Mouse (Mus musculus): ENCODE measurements around the gene 1110065P20Rik. TPM values are rescaled to one million over a fixed set of nuclear protein-coding genes. Genes with fewer than 3 reads are reported as not detected.
A peak's percentile ranks its signal among the peaks of the same experiment; 100 is the strongest.

Gene 1110065P20Rik
- polyA plus RNA-seq, 1 experiment from 2014 or later: 54.4 TPM

DNA sequence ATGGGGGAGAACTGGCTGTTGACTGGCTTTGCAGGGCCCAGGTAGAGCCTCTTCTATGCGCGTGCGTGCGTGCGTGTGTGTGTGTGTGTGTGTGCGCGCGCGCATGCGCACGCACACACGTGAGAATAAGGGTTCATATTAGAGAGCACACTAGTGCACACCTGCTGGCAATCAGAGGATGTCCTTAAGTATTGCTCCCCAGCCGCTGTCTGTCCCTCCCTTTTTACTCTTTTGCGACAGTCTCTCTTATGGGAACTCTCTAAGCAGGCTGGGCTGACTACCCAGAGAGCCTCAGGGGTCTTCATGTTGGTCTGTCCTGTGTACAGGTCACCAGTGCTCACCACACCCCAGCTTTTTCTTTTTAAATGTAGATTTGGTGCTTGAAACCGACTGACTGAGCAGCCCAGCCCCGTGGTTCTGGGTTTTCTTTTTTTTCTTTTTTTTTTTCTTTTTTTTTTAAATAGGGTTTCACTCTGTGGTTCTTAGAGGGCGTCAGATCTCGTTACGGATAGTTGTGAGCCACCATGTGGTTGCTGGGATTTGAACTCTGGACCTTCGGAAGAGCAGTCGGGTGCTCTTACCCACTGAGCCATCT lies 25.5 kb downstream of the 1110065P20Rik start:
- Histone ChIP-seq H3K4me3 (ENCODE audit: low read depth, low read length) (no peak overlapping the region), H3K27ac (ENCODE audit: low read depth) (no peak overlapping the region), H3K27me3 (replicated peaks; ENCODE audit: control insufficient read depth, insufficient read depth, low read length) (no peaks in the 10 kb centered on the region), H3K9ac (ENCODE audit: low read length) (no peak overlapping the region), H3K36me3 (ENCODE audit: control insufficient read depth, insufficient read depth, low read length) (peaks cover 71% of the 10 kb centered on the region), H3K9me3 (ENCODE audit: control insufficient read depth, low read length) (no peaks in the 10 kb centered on the region), H3K4me2 (ENCODE audit: low read length) (no peak overlapping the region), H3K4me1 (replicated peaks; ENCODE audit: control insufficient read depth, insufficient read depth, low read length) (no peaks in the 10 kb centered on the region)
- DNase-seq (ENCODE audit: low spot score) (no peak), ATAC-seq (replicated peaks; ENCODE audit: low FRiP score, low TSS enrichment, low read depth) (no peak)
- WGBS: 94% methylated on average over 21 of the region's 21 CpGs

DNA sequence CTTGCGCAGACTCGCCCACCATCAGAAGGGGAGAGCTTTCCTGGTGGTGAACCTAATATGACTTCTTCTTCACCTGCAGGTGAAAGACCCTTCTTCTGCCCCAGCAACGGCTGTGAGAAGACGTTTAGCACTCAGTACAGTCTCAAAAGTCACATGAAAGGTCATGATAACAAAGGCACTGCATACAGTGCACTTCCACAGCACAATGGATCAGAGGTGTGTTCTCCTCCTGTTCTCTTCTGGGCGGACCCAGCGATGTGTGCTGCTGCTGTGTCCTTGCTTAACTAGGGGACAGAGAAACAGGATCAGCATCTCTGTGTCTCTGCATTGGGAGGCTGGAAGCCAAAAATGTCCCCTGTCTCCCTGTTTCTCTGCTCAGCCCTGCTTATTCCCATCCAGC lies 26.0 kb downstream of the 1110065P20Rik start:
- Histone ChIP-seq H3K36me3 (ENCODE audit: control insufficient read depth, insufficient read depth, low read length) (peaks cover 72% of the 10 kb centered on the region), H3K27me3 (replicated peaks; ENCODE audit: control insufficient read depth, insufficient read depth, low read length) (no peaks in the 10 kb centered on the region), H3K4me3 (ENCODE audit: low read depth, low read length) (no peak overlapping the region), H3K27ac (ENCODE audit: low read depth) (no peak overlapping the region), H3K9me3 (ENCODE audit: control insufficient read depth, low read length) (no peaks in the 10 kb centered on the region), H3K4me1 (replicated peaks; ENCODE audit: control insufficient read depth, insufficient read depth, low read length) (no peaks in the 10 kb centered on the region), H3K4me2 (ENCODE audit: low read length) (no peak overlapping the region), H3K9ac (ENCODE audit: low read length) (no peak overlapping the region)
- 92% methylated on average over 6 of the region's 6 CpGs for WGBS
- ATAC-seq (replicated peaks; ENCODE audit: low FRiP score, low TSS enrichment, low read depth) (no peak), DNase-seq (ENCODE audit: low spot score) (no peak)

DNA sequence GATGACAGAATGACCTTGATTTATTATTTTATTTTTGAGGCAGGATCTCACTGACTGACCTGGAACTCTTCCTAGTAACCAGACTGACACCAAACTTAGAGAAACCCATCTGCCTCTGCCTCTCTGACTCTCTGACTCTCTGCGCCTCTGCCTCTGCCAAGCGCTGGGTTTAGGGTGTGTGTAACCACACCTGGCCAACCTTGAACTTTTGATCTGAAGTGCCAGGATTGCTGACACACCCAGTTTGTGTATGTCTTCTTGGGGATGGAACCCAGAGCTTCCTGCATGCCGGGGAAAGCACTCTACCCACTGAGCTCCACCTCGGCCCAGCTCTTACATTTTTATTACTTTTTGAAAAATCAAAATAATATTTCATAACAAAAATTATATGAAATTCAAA lies 32.2 kb downstream of the 1110065P20Rik start:
- no peaks in the 10 kb centered on the region for H3K9me3 ChIP-seq (ENCODE audit: control insufficient read depth, low read length)
- no peaks in the 10 kb centered on the region for H3K27me3 ChIP-seq (replicated peaks; ENCODE audit: control insufficient read depth, insufficient read depth, low read length)
- no peak overlapping the region for H3K27ac ChIP-seq (ENCODE audit: low read depth)
- H3K4me1 ChIP-seq (replicated peaks; ENCODE audit: control insufficient read depth, insufficient read depth, low read length): no peaks in the 10 kb centered on the region
- H3K4me2 ChIP-seq (ENCODE audit: low read length): no peak overlapping the region
- no peak for ATAC-seq (replicated peaks; ENCODE audit: low FRiP score, low TSS enrichment, low read depth)
- H3K36me3 ChIP-seq (ENCODE audit: control insufficient read depth, insufficient read depth, low read length): peaks cover 47% of the 10 kb centered on the region
- DNase-seq (ENCODE audit: low spot score): no peak
- H3K9ac ChIP-seq (ENCODE audit: low read length): no peak overlapping the region
- no peak overlapping the region for H3K4me3 ChIP-seq (ENCODE audit: low read depth, low read length)
- 88% methylated on average over 4 of the region's 4 CpGs for WGBS

DNA sequence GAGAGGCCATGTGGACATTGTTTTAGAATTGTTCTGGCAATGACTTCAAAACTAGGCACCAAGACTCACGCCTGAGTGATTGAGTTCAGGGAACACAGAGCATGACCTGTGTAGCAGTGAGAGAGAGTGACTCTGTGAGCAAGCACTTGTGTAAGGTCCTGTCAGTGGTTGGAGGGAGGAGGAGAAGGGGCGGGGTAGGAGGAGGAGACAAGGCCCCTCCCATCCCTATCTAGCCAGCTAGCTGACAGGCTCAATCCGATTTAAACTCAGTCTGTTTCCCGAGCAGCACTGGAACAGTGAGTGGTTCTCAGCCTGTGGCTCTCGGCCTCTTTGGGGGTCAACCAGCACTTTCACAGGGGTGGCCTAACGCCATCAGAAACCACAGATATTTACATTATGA lies 33.2 kb downstream of the 1110065P20Rik start:
- Histone ChIP-seq H3K27ac (ENCODE audit: low read depth) (no peak overlapping the region), H3K9ac (ENCODE audit: low read length) (no peak overlapping the region), H3K9me3 (ENCODE audit: control insufficient read depth, low read length) (no peaks in the 10 kb centered on the region), H3K36me3 (ENCODE audit: control insufficient read depth, insufficient read depth, low read length) (peaks cover 37% of the 10 kb centered on the region), H3K4me1 (replicated peaks; ENCODE audit: control insufficient read depth, insufficient read depth, low read length) (no peaks in the 10 kb centered on the region), H3K27me3 (replicated peaks; ENCODE audit: control insufficient read depth, insufficient read depth, low read length) (no peaks in the 10 kb centered on the region), H3K4me3 (ENCODE audit: low read depth, low read length) (no peak overlapping the region), H3K4me2 (ENCODE audit: low read length) (no peak overlapping the region)
- peak; percentile 61 for DNase-seq (ENCODE audit: low spot score)
- ATAC-seq (replicated peaks; ENCODE audit: low FRiP score, low TSS enrichment, low read depth): peak; percentile 82
- 28% methylated on average over 6 of the region's 6 CpGs for WGBS

DNA sequence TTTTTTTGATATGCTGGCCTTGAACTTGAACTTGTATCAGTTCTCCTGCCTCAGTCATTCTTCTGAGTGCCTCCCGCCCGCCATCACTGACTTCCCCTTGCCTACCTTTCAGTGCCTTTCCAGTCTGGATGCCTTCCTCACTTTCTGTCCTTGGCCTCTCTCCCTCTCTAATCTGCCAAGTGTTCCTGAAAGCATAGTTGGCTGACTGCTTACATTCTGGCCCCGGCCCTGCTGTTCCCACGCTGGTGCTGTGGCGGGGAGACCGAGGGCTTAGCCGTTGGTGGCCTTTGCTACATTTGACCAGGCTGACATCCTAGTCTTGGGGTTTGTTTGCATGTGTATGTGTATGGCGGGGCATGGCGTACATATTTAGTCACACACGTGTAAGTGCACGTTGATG lies 35.1 kb downstream of the 1110065P20Rik start:
- 93% methylated on average over 11 of the region's 11 CpGs for WGBS
- H3K36me3 ChIP-seq (ENCODE audit: control insufficient read depth, insufficient read depth, low read length): peaks cover 24% of the 10 kb centered on the region
- no peak for DNase-seq (ENCODE audit: low spot score)
- ATAC-seq (replicated peaks; ENCODE audit: low FRiP score, low TSS enrichment, low read depth): no peak
- no peak overlapping the region for H3K9ac ChIP-seq (ENCODE audit: low read length)
- H3K4me1 ChIP-seq (replicated peaks; ENCODE audit: control insufficient read depth, insufficient read depth, low read length): no peaks in the 10 kb centered on the region
- H3K4me2 ChIP-seq (ENCODE audit: low read length): no peak overlapping the region
- no peak overlapping the region for H3K4me3 ChIP-seq (ENCODE audit: low read depth, low read length)
- no peak overlapping the region for H3K27ac ChIP-seq (ENCODE audit: low read depth)
- no peaks in the 10 kb centered on the region for H3K9me3 ChIP-seq (ENCODE audit: control insufficient read depth, low read length)
- H3K27me3 ChIP-seq (replicated peaks; ENCODE audit: control insufficient read depth, insufficient read depth, low read length): no peaks in the 10 kb centered on the region

DNA sequence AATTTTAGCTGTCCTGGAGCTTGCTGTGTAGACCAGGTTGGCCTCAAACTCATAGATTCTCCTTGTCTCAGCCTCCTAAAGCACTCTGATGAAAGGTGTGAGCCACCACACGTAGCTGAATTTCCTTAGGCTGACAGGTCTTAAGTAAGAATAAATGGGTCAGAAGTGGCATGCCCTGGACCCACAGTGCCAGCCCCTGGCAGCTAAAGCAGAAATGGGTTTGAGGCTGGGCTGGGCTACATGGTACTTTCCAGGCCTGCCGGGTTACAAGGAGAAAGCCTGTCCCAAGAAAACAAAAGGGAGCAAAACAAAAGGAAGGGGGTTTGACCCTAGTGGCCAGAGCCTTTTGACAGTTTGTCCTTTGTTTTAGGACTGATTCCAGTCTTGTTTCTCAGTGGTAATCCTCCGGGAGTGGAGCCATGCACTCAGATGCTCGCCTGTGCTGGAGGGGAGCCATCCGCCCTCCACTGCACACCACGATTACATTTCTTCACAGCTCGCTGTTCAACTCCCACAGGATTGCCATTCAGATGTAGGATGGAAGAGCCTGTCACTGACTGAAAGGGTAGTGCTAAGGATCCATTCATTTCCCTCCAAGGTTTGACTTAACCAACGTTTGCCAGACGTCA lies 39.5 kb downstream of the 1110065P20Rik start:
- 71% methylated on average over 9 of the region's 9 CpGs for WGBS
- no peaks in the 10 kb centered on the region for H3K4me1 ChIP-seq (replicated peaks; ENCODE audit: control insufficient read depth, insufficient read depth, low read length)
- H3K36me3 ChIP-seq (ENCODE audit: control insufficient read depth, insufficient read depth, low read length): peaks cover 31% of the 10 kb centered on the region
- H3K9ac ChIP-seq (ENCODE audit: low read length): no peak overlapping the region
- no peak overlapping the region for H3K4me3 ChIP-seq (ENCODE audit: low read depth, low read length)
- no peak for ATAC-seq (replicated peaks; ENCODE audit: low FRiP score, low TSS enrichment, low read depth)
- DNase-seq (ENCODE audit: low spot score): no peak
- no peaks in the 10 kb centered on the region for H3K9me3 ChIP-seq (ENCODE audit: control insufficient read depth, low read length)
- no peaks in the 10 kb centered on the region for H3K27me3 ChIP-seq (replicated peaks; ENCODE audit: control insufficient read depth, insufficient read depth, low read length)
- no peak overlapping the region for H3K4me2 ChIP-seq (ENCODE audit: low read length)
- H3K27ac ChIP-seq (ENCODE audit: low read depth): no peak overlapping the region

- H3K9ac ChIP-seq (ENCODE audit: low read length): no peak overlapping the region
- DNase-seq (ENCODE audit: low spot score) (no peak), ATAC-seq (replicated peaks; ENCODE audit: low FRiP score, low TSS enrichment, low read depth) (no peak)
- peaks cover 41% of the 10 kb centered on the region for H3K36me3 ChIP-seq (ENCODE audit: control insufficient read depth, insufficient read depth, low read length)
- no peaks in the 10 kb centered on the region for H3K27me3 ChIP-seq (replicated peaks; ENCODE audit: control insufficient read depth, insufficient read depth, low read length)
- no peak overlapping the region for H3K4me2 ChIP-seq (ENCODE audit: low read length)
- H3K4me3 ChIP-seq (ENCODE audit: low read depth, low read length): no peak overlapping the region
- 87% methylated on average over 7 of the region's 7 CpGs for WGBS
- no peaks in the 10 kb centered on the region for H3K4me1 ChIP-seq (replicated peaks; ENCODE audit: control insufficient read depth, insufficient read depth, low read length)
- no peaks in the 10 kb centered on the region for H3K9me3 ChIP-seq (ENCODE audit: control insufficient read depth, low read length)
- no peak overlapping the region for H3K27ac ChIP-seq (ENCODE audit: low read depth)
Observed at GRCm38 (mm10) chr4:124810056-124810455, 40.9 kb downstream of the 1110065P20Rik start.

GRCm38 (mm10) chr4:124809136-124809883 lies 41.7 kb downstream of the 1110065P20Rik start:
- Histone ChIP-seq H3K9me3 (ENCODE audit: control insufficient read depth, low read length) (no peaks in the 10 kb centered on the region), H3K9ac (ENCODE audit: low read length) (no peak overlapping the region), H3K36me3 (ENCODE audit: control insufficient read depth, insufficient read depth, low read length) (peaks cover 46% of the 10 kb centered on the region), H3K4me1 (replicated peaks; ENCODE audit: control insufficient read depth, insufficient read depth, low read length) (no peaks in the 10 kb centered on the region), H3K27me3 (replicated peaks; ENCODE audit: control insufficient read depth, insufficient read depth, low read length) (no peaks in the 10 kb centered on the region), H3K4me3 (ENCODE audit: low read depth, low read length) (no peak overlapping the region), H3K4me2 (ENCODE audit: low read length) (no peak overlapping the region), H3K27ac (ENCODE audit: low read depth) (no peak overlapping the region)
- 82% methylated on average over 9 of the region's 9 CpGs for WGBS
- DNase-seq (ENCODE audit: low spot score): no peak
- ATAC-seq (replicated peaks; ENCODE audit: low FRiP score, low TSS enrichment, low read depth): no peak

All from intestine, embryonic 14.5 days (tissue).